1 mouse cellular context compared by ENCODE assay signal in genomic region chr4:156185456-156185949, GRCm38 (mm10).
A peak's percentile ranks its signal among the peaks of the same experiment; 100 is the strongest.
TF ChIP-seq lines count a peak whose summit lies in the region.

No protein-coding gene starts in this region.

TF ChIP-seq in MEL, 35 proteins besides CTCF, POLR2A, EP300 and RAD21 (continued from another document):
- TF ChIP-seq RCOR1 (IDR thresholded peaks at IDR 0.05; ENCODE audit: low read depth, low read length) (no peak; the same call in 1 of the 2 replicates), UBTF (IDR thresholded peaks at IDR 0.05; ENCODE audit: borderline replicate concordance, insufficient read depth, low read depth, low read length) (0 out of 2 replicates have a peak, but pooled peaks have one; percentile 39), POLR2AphosphoS2 (IDR thresholded peaks at IDR 0.05; ENCODE audit: low read length) (no peak), TCF12 (IDR thresholded peaks at IDR 0.05; ENCODE audit: low read depth, low read length) (peak; percentile 93), CHD2 (IDR thresholded peaks at IDR 0.05; ENCODE audit: low read length) (no peak), ELF1 (IDR thresholded peaks at IDR 0.05; ENCODE audit: low read depth, low read length) (no peak), GABPA (IDR thresholded peaks at IDR 0.05; ENCODE audit: low read depth, low read length) (no peak), ZMIZ1 (IDR thresholded peaks at IDR 0.05; ENCODE audit: low read depth, low read length) (no peak), TAL1 (IDR thresholded peaks at IDR 0.05; ENCODE audit: low read length) (peak; percentile 88), KAT2A (conservative IDR thresholded peaks at IDR 0.05; ENCODE audit: low read depth, low read length) (no peak; the same call in 1 of the 2 replicates), ZC3H11A (IDR thresholded peaks at IDR 0.05; ENCODE audit: low read depth, low read length) (no peak), USF1 (IDR thresholded peaks at IDR 0.05; ENCODE audit: low read depth, low read length) (no peak), MEF2A (IDR thresholded peaks at IDR 0.05; ENCODE audit: extremely low read depth, insufficient replicate concordance, low read depth, low read length, poor library complexity, severe bottlenecking) (no peak), MAFK (IDR thresholded peaks at IDR 0.05; ENCODE audit: borderline replicate concordance, low read depth, low read length) (no peak), USF2 (IDR thresholded peaks at IDR 0.05; ENCODE audit: borderline replicate concordance in 1 of 2, insufficient read depth in 1 of 2, low read depth in 1 of 2, low read length in 2 of 2) (no peak), HCFC1 (IDR thresholded peaks at IDR 0.05; ENCODE audit: low read depth, low read length) (peak; percentile 29; the same call in 1 of the 2 replicates), MYC (IDR thresholded peaks at IDR 0.05; ENCODE audit: low read depth, low read length) (no peak), POLR2AphosphoS5 (IDR thresholded peaks at IDR 0.05; ENCODE audit: borderline replicate concordance, low read depth, low read length) (no peak), MAZ (IDR thresholded peaks at IDR 0.05; ENCODE audit: low read depth, low read length) (0 out of 2 replicates have a peak, but pooled peaks have one; percentile 52), SMC3 (IDR thresholded peaks at IDR 0.05; ENCODE audit: low read depth, low read length) (no peak), GATA1 (IDR thresholded peaks at IDR 0.05; ENCODE audit: low read depth, low read length) (peak; percentile 74), BHLHE40 (IDR thresholded peaks at IDR 0.05; ENCODE audit: borderline replicate concordance, low read depth, low read length) (0 out of 2 replicates have a peak, but pooled peaks have one; percentile 9), MYB (IDR thresholded peaks at IDR 0.05; ENCODE audit: low read depth, low read length) (no peak; the same call in 1 of the 2 replicates), ZNF384 (IDR thresholded peaks at IDR 0.05; ENCODE audit: low read depth, low read length) (no peak), NELFE (IDR thresholded peaks at IDR 0.05; ENCODE audit: low read depth, low read length) (no peak), SIN3A (IDR thresholded peaks at IDR 0.05; ENCODE audit: low read length) (peak; percentile 58; the same call in 1 of the 2 replicates), CHD1 (IDR thresholded peaks at IDR 0.05; ENCODE audit: low read depth, low read length) (no peak), JUND (IDR thresholded peaks at IDR 0.05; ENCODE audit: low read depth, low read length) (no peak), ETS1 (IDR thresholded peaks at IDR 0.05; ENCODE audit: low read depth, low read length) (peak; percentile 66), MXI1 (IDR thresholded peaks at IDR 0.05; ENCODE audit: low read depth, low read length) (no peak; the same call in 1 of the 2 replicates), NRF1 (IDR thresholded peaks at IDR 0.05; ENCODE audit: insufficient read depth, low read depth, low read length, poor library complexity, severe bottlenecking) (no peak), E2F4 (IDR thresholded peaks at IDR 0.05; ENCODE audit: borderline replicate concordance, low read depth, low read length) (no peak), ZKSCAN1 (IDR thresholded peaks at IDR 0.05; ENCODE audit: low read depth, low read length) (no peak)
TF ChIP-seq in MEL: peak in this region for 10.
